Mouse (Mus musculus): ENCODE measurements around the gene Creb3l2. TPM values are rescaled to one million over a fixed set of nuclear protein-coding genes. Genes with fewer than 3 reads are reported as not detected.
"Not testable (repeated sequence)": the region's sequence is repeated elsewhere in the genome, so short reads cannot be mapped to it uniquely, and the experiment has no call there.

Creb3l2 gene
- polyA plus RNA-seq, 1 experiment from 2014 or later = 2.7 TPM

GRCm38 (mm10) chr6:37391313-37391712 lies 50.6 kb downstream of the Creb3l2 start:
- H3K4me3 ChIP-seq (replicated peaks) = no peak overlapping the region
- H3K9ac ChIP-seq = no peak overlapping the region
- H3K4me1 ChIP-seq (replicated peaks) = peaks cover 3% of the 10 kb centered on the region; the same call in 1 of the 2 replicates
- DNase-seq (no peak), ATAC-seq (ENCODE audit: low read depth) (no peak)
- WGBS (ENCODE audit: insufficient replicate concordance) = 62% methylated on average over 7 of the region's 7 CpGs
- H3K27ac ChIP-seq = no peak overlapping the region
- H3K27me3 ChIP-seq = no peaks in the 10 kb centered on the region
- no peaks in the 10 kb centered on the region for H3K36me3 ChIP-seq
- no peak overlapping the region for H3K4me2 ChIP-seq
- H3K9me3 ChIP-seq (replicated peaks) = no peaks in the 10 kb centered on the region

GRCm38 (mm10) chr6:37388960-37389359 lies 53.0 kb downstream of the Creb3l2 start:
- H3K9ac ChIP-seq = no peak overlapping the region

GRCm38 (mm10) chr6:37388501-37388900 lies 53.4 kb downstream of the Creb3l2 start:
- no peak overlapping the region for H3K4me2 ChIP-seq
- no peaks in the 10 kb centered on the region for H3K4me1 ChIP-seq (replicated peaks)
- no peak overlapping the region for H3K4me3 ChIP-seq (replicated peaks)
- H3K9ac ChIP-seq = no peak overlapping the region
- WGBS (ENCODE audit: insufficient replicate concordance) = 55% methylated on average over 6 of the region's 6 CpGs
- DNase-seq = no peak
- no peak for ATAC-seq (ENCODE audit: low read depth)
- H3K27me3 ChIP-seq = no peaks in the 10 kb centered on the region
- no peaks in the 10 kb centered on the region for H3K36me3 ChIP-seq
- H3K9me3 ChIP-seq (replicated peaks) = no peaks in the 10 kb centered on the region
- no peak overlapping the region for H3K27ac ChIP-seq

More at GRCm38 (mm10) chr6:37388960-37389359, 53.0 kb downstream of the Creb3l2 start:
- no peak for ATAC-seq (ENCODE audit: low read depth)
- Histone ChIP-seq H3K4me1 (replicated peaks) (no peaks in the 10 kb centered on the region), H3K27me3 (no peaks in the 10 kb centered on the region), H3K36me3 (no peaks in the 10 kb centered on the region), H3K4me2 (no peak overlapping the region), H3K27ac (no peak overlapping the region), H3K4me3 (replicated peaks) (no peak overlapping the region), H3K9me3 (replicated peaks) (no peaks in the 10 kb centered on the region)
- no peak for DNase-seq
- 62% methylated on average over 8 of the region's 8 CpGs for WGBS (ENCODE audit: insufficient replicate concordance)

- no peaks in the 10 kb centered on the region for H3K36me3 ChIP-seq
- no peaks in the 10 kb centered on the region for H3K27me3 ChIP-seq
- no peak for ATAC-seq (ENCODE audit: low read depth)
- no peaks in the 10 kb centered on the region for H3K9me3 ChIP-seq (replicated peaks)
- no peak for DNase-seq
- H3K4me3 ChIP-seq (replicated peaks) = no peak overlapping the region
- 54% methylated on average over 4 of the region's 4 CpGs for WGBS (ENCODE audit: insufficient replicate concordance)
- H3K27ac ChIP-seq = no peak overlapping the region
- no peak overlapping the region for H3K9ac ChIP-seq
- no peak overlapping the region for H3K4me2 ChIP-seq
- no peaks in the 10 kb centered on the region for H3K4me1 ChIP-seq (replicated peaks)
These were observed 54.7 kb downstream of the Creb3l2 start for GRCm38 (mm10) chr6:37387281-37387680.

- Histone ChIP-seq H3K4me3 (replicated peaks) (no peak overlapping the region), H3K4me1 (replicated peaks) (no peaks in the 10 kb centered on the region), H3K27me3 (no peaks in the 10 kb centered on the region), H3K36me3 (no peaks in the 10 kb centered on the region), H3K9me3 (replicated peaks) (no peaks in the 10 kb centered on the region), H3K9ac (no peak overlapping the region), H3K27ac (no peak overlapping the region), H3K4me2 (no peak overlapping the region)
- no peak for ATAC-seq (ENCODE audit: low read depth)
- WGBS (ENCODE audit: insufficient replicate concordance) = 50% methylated on average over 2 of the region's 2 CpGs
- DNase-seq = no peak
These were observed 56.2 kb downstream of the Creb3l2 start for GRCm38 (mm10) chr6:37385602-37386285.

GRCm38 (mm10) chr6:37382761-37383160 lies 59.2 kb downstream of the Creb3l2 start:
- no peaks in the 10 kb centered on the region for H3K9me3 ChIP-seq (replicated peaks)
- no peak for DNase-seq
- H3K27ac ChIP-seq = no peak overlapping the region
- ATAC-seq (ENCODE audit: low read depth) = no peak
- no peak overlapping the region for H3K4me3 ChIP-seq (replicated peaks)
- WGBS (ENCODE audit: insufficient replicate concordance) = 71% methylated on average over 6 of the region's 6 CpGs
- no peak overlapping the region for H3K9ac ChIP-seq
- H3K4me2 ChIP-seq = no peak overlapping the region
- H3K27me3 ChIP-seq = no peaks in the 10 kb centered on the region
- no peaks in the 10 kb centered on the region for H3K4me1 ChIP-seq (replicated peaks)
- H3K36me3 ChIP-seq = 0 out of 2 replicates have a peak, but pooled peaks cover 7% of the 10 kb centered on the region

- no peak overlapping the region for H3K9ac ChIP-seq
- H3K27me3 ChIP-seq = no peaks in the 10 kb centered on the region
- no peak overlapping the region for H3K27ac ChIP-seq
- WGBS (ENCODE audit: insufficient replicate concordance) = 64% methylated on average over 12 of the region's 12 CpGs
- DNase-seq (no peak), ATAC-seq (ENCODE audit: low read depth) (no peak)
- H3K4me2 ChIP-seq = no peak overlapping the region
- H3K9me3 ChIP-seq (replicated peaks) = no peaks in the 10 kb centered on the region
- H3K4me1 ChIP-seq (replicated peaks) = no peaks in the 10 kb centered on the region
- H3K4me3 ChIP-seq (replicated peaks) = no peak overlapping the region
- H3K36me3 ChIP-seq = 0 out of 2 replicates have a peak, but pooled peaks cover 7% of the 10 kb centered on the region
These were observed 63.9 kb downstream of the Creb3l2 start for GRCm38 (mm10) chr6:37377836-37378580.

GRCm38 (mm10) chr6:37377387-37377786 lies 64.6 kb downstream of the Creb3l2 start:
- not testable (repeated sequence) for H3K4me2 ChIP-seq; ATAC-seq (ENCODE audit: low read depth); H3K27ac ChIP-seq; H3K9ac ChIP-seq; H3K9me3 ChIP-seq (replicated peaks); H3K4me1 ChIP-seq (replicated peaks); H3K27me3 ChIP-seq; DNase-seq; H3K4me3 ChIP-seq (replicated peaks)
- WGBS (ENCODE audit: insufficient replicate concordance) = 62% methylated on average over 3 of the region's 3 CpGs
- H3K36me3 ChIP-seq = 0 out of 2 replicates have a peak, but pooled peaks cover 11% of the 10 kb centered on the region

GRCm38 (mm10) chr6:37375452-37375851 lies 66.5 kb downstream of the Creb3l2 start:
- 76% methylated on average over 10 of the region's 10 CpGs for WGBS (ENCODE audit: insufficient replicate concordance)
- no peaks in the 10 kb centered on the region for H3K27me3 ChIP-seq
- 0 out of 2 replicates have a peak, but pooled peaks cover 11% of the 10 kb centered on the region for H3K36me3 ChIP-seq
- ATAC-seq (ENCODE audit: low read depth) = no peak
- no peak overlapping the region for H3K27ac ChIP-seq
- DNase-seq = no peak
- no peaks in the 10 kb centered on the region for H3K4me1 ChIP-seq (replicated peaks)
- no peak overlapping the region for H3K4me3 ChIP-seq (replicated peaks)
- H3K9me3 ChIP-seq (replicated peaks) = no peaks in the 10 kb centered on the region
- H3K4me2 ChIP-seq = no peak overlapping the region
- H3K9ac ChIP-seq = no peak overlapping the region

GRCm38 (mm10) chr6:37371341-37371740 lies 70.6 kb downstream of the Creb3l2 start:
- no peak overlapping the region for H3K4me2 ChIP-seq
- WGBS (ENCODE audit: insufficient replicate concordance) = 59% methylated on average over 7 of the region's 7 CpGs
- H3K9ac ChIP-seq = no peak overlapping the region
- no peak overlapping the region for H3K27ac ChIP-seq
- H3K27me3 ChIP-seq = no peaks in the 10 kb centered on the region
- DNase-seq (no peak), ATAC-seq (ENCODE audit: low read depth) (no peak)
- H3K9me3 ChIP-seq (replicated peaks) = no peaks in the 10 kb centered on the region
- 0 out of 2 replicates have a peak, but pooled peaks cover 3% of the 10 kb centered on the region for H3K4me1 ChIP-seq (replicated peaks)
- no peak overlapping the region for H3K4me3 ChIP-seq (replicated peaks)
- H3K36me3 ChIP-seq = 0 out of 2 replicates have a peak, but pooled peaks cover 4% of the 10 kb centered on the region

- no peak overlapping the region for H3K4me3 ChIP-seq (replicated peaks)
- no peak for DNase-seq
- H3K27ac ChIP-seq = no peak overlapping the region
- no peak for ATAC-seq (ENCODE audit: low read depth)
- 64% methylated on average over 12 of the region's 12 CpGs for WGBS (ENCODE audit: insufficient replicate concordance)
- 0 out of 2 replicates have a peak, but pooled peaks cover 3% of the 10 kb centered on the region for H3K4me1 ChIP-seq (replicated peaks)
- H3K4me2 ChIP-seq = no peak overlapping the region
- no peak overlapping the region for H3K9ac ChIP-seq
- no peaks in the 10 kb centered on the region for H3K9me3 ChIP-seq (replicated peaks)
- no peaks in the 10 kb centered on the region for H3K27me3 ChIP-seq
- 0 out of 2 replicates have a peak, but pooled peaks cover 4% of the 10 kb centered on the region for H3K36me3 ChIP-seq
These were observed 71.4 kb downstream of the Creb3l2 start for GRCm38 (mm10) chr6:37370566-37370965.
